Mouse (Mus musculus): ENCODE measurements around the gene Kcnn1.

GRCm38 (mm10) chr8:70806541-70806940, 56.5 kb downstream of the Kcnn1 start:
- TF ChIP-seq GATA1 (IDR thresholded peaks at IDR 0.05; ENCODE audit: borderline replicate concordance, low read length): no peak
- TF ChIP-seq FLI1 (IDR thresholded peaks at IDR 0.05; ENCODE audit: low read length): peak; percentile 76; the same call in 1 of the 2 replicates
